17 mouse cellular contexts compared by ENCODE assay signal in the genomic region with DNA sequence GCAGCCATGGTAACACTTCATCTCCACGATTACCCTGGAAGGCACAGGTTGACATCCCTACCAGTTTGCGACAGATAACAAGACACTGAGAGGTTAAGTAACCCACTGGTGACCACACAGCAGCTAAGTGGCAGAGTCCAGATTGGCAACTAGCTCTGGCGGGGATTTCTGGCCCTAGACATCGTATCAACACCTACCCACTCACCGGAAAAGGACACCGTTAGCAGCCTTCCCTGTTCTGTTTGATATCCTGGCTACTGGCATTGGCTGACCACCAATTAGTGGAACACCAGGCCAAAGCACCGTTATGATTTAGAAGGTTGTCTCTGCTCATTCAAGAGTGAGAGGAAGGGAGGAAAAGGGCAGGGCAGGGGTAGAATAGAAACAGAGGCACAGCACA.
"Had no signal": no experiment of that assay in that cellular context is flagged by ENCODE, and none has a peak within 500 bp of the region (broad histone marks: within the 10 kb centered on the region; RNA-seq: fewer than 3 reads in every experiment).

No protein-coding gene starts in this region.

- H3K4me3 ChIP-seq: liver, embryonic 15.5 days; midbrain, embryonic 10.5 days; midbrain, embryonic 13.5 days; myocyte; neural tube, embryonic 13.5 days; neural tube, embryonic 15.5 days; stomach, embryonic 15.5 days had no signal

- H3K27me3 ChIP-seq: midbrain, embryonic 13.5 days; stomach, embryonic 15.5 days had no signal

- H3K9me3 ChIP-seq: liver, embryonic 15.5 days; midbrain, embryonic 10.5 days; midbrain, embryonic 13.5 days; neural tube, embryonic 13.5 days; neural tube, embryonic 15.5 days; stomach, embryonic 15.5 days had no signal

- H3K36me3 ChIP-seq: liver, embryonic 15.5 days; midbrain, embryonic 10.5 days; midbrain, embryonic 13.5 days; neural tube, embryonic 13.5 days; neural tube, embryonic 15.5 days; stomach, embryonic 15.5 days had no signal

- H3K9ac ChIP-seq: liver, embryonic 15.5 days; lung, embryonic 14.5 days; midbrain, embryonic 13.5 days; neural tube, embryonic 13.5 days; neural tube, embryonic 15.5 days; stomach, embryonic 15.5 days had no signal

- DNase-seq: lung, adult 18-20 months; lung, embryonic 14.5 days; lung, postnatal 10 days; lung, postnatal 4 days; right cerebral cortex, postnatal 14 days; thymus, adult 2 months; thymus, postnatal 25 days; thymus, postnatal 4 days had no signal

- H3K27ac ChIP-seq: liver, embryonic 15.5 days; midbrain, embryonic 10.5 days; midbrain, embryonic 13.5 days; neural tube, embryonic 13.5 days; neural tube, embryonic 15.5 days; stomach, embryonic 15.5 days; stomach, postnatal 0 days had no signal

- ATAC-seq: midbrain, embryonic 13.5 days; midbrain, embryonic 16.5 days had no signal

- H3K4me2 ChIP-seq: liver, embryonic 15.5 days; lung, embryonic 14.5 days; midbrain, embryonic 13.5 days; neural tube, embryonic 13.5 days; neural tube, embryonic 15.5 days; stomach, embryonic 15.5 days had no signal
